Mouse (Mus musculus) cerebellum, postnatal 14 days (tissue): ENCODE data around the gene Dock6.
A peak's percentile ranks its signal among the peaks of the same experiment; 100 is the strongest.
"Not testable (repeated sequence)": the region's sequence is repeated elsewhere in the genome, so short reads cannot be mapped to it uniquely, and the experiment has no call there.

Experiments
- DNase-seq, 2 experiments: peaks; one replicate each; pipeline ENCODE4 v3.0.0; 2021; ENCODE audit warnings: mixed read lengths in 2 of 2

Gene Dock6

DNA sequence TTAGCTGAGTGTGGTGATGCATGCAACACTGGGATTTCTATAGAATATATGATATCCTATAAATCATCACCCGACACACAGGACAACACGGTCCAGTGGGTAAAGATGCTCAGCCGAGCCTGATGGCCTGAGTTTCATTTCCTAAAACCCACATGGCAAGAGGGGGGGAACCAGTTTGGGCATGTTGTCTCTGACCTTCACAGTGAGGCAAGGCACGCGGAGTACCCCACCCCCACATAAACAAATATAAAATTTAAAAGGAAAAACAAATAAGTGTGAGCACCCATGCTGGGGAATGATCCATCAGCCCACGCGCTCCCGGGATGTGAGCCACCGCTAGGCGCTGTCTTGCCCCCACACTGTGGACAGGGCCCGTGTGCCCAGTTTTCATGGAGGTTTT is 45.5 kb downstream of the Dock6 start:
- DNase-seq = peak in 1 of 2 experiments; percentile 33

DNA sequence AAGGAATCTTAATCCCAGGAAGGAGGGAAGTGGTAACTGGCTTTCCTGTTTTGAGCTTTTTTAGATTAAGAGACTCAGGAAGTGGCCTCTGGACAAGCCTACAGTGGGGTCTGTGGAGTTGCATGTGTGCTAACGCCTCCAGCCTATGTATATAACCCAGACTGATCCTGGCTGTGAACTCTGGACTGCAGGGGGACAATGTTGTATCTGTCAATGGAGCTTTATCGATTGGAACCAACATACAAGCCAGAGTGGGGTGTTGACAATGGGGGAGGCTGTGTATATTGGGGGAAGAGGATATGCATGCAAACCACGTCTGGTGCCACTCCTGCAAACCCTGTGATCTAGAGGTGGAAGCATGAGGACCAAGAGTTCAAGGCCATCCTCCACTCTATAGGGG is 46.1 kb downstream of the Dock6 start:
- no peak for DNase-seq

DNA sequence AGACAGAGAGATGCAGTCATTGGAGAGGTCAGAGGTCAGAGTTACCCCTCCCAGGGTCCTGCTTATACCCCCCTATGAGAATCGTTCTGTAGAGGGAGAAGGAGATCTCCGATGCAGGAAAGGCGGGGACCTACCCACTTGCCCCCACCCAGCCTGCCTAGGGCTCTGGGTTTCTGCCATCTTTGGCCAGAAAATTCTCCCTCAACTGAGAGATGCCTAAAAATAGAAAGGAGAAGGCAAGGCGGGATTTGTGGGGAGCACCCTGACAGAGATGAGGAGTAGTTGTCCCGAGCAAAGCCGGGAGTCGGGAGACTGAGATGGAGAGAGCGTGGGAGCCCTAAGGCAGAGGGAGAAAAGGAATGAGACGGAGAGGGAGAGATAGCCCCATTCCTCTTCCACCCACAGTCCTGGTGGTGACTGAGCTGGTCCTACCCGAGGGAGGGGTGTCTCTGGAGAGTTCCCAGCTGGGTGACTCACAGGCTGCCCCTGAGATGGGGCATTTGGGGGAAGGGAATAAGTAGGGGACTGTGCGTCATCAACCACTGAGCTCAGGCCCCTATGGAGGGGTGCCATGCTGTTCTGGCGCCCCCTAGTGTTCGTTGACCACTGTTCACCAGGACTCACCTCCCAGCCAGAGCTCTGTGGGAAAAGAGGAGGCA is 48.3 kb downstream of the Dock6 start:
- peak; percentile 89 to 92 for DNase-seq

DNA sequence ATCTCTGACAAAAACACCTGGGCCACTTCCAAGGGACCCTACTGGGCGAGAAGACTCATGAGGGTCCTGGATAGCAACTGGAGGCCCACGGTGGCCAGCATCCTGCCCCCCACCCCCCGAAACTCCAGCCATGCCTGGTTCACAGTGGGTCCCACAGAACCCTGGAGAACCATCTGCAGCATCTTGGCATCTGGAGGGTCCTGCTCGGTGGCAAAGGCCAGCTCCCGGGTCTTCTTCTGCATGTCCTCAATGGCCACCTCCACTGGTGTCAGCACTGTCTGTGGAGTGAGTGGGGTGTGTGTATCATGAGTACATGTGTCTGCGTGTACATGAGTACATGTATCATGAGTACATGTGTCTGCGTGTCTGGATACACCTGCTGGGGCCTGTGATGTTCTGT is 50.8 kb downstream of the Dock6 start:
- no peak for DNase-seq

DNA sequence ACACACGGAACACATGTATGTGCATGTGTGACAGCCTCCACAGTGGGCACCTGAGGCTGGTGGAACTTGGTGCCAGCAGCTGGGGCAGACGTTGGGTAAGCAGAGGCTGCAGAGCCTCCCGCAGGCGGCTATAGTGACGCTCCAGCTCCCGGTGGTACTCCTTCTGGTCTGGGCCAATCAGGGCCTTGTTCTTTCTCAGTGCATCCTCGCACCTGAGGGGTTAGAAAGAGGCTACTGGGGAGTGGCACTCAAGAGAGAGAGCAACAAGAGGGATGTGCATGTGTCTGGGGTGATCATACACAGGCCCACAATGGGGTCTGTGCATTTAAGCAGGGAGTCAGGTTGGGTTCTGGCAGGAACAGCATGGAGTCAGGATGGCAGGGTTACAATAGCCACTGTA is 51.3 kb downstream of the Dock6 start:
- no peak for DNase-seq

DNA sequence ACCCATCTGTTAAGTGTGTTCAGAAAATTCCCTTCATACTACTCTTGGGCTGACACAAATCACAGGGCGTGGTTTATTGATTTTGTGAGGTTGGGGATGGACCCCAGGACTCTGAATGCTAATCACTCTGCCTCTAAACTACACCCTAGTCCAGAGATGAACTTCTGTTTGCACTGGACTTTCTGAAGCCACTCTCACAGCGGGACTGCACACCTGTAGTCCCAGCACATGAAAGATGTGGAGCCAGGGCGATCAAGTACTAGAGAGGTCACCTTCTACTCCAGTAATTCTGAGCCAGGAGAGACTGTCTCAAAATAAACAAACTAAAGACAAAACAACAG is 53.5 kb downstream of the Dock6 start:
- no peak for DNase-seq

DNA sequence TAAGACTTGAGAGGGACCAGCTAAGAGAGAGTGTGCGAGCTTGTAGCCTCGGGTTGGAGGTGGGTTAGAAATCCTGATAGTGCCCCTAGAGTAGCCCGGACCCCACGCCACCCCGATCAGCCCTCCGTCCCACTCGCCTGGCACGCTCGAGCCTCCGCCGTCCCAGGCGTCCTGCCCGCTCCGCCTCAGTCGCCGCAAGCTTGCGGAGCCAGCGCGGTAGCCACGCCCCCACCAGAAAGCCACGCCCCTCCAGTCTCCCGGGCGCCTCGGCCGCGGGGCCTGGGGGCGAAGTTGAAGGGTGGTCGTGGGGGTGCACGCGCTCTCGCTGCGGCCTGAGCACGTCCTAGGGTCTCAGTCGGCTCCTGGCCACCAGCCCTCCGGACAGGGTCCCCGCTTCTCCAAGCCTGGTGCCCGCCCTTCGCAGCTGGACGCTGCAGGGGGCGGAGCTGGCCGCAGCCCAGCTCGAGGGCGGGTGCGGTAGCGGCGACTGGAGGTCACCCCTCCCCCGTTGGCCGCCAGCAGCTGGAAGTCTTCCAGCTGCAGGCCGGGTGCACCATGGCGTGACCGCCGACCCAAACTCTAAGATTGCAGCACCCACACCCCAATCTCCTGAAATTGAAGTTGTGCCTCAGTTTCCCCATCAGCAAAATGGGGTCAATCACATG is 54.0 kb downstream of the Dock6 start, which contains the start of gene Kank2:
Gene Kank2, minus strand, starts transcription at position 400 of the 665 bp plus-strand sequence.
- peak; percentile 68 to 77 for DNase-seq

DNA sequence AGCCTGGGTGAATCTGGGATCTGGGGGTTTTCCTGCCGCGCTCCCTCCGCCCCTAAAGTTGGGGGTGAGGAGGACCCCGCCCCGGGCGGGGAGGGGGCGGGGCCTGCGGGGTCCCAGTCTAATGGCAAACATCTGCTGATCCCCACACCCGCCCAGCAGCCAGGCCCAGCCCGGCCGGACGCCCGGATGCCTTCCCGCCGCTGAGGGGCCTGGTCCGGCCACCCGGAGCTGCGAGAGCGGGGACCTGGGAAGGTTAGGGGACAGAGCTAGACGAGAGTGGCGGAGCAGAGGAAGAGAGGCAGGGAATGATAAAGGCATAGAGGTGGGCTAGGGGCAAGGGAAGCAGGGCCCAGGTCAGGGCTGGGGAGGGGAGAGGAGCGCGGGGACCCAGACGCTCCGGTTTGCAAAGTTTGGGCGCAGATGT is 54.5 kb downstream of the Dock6 start:
- peak; percentile 25 to 27 for DNase-seq

DNA sequence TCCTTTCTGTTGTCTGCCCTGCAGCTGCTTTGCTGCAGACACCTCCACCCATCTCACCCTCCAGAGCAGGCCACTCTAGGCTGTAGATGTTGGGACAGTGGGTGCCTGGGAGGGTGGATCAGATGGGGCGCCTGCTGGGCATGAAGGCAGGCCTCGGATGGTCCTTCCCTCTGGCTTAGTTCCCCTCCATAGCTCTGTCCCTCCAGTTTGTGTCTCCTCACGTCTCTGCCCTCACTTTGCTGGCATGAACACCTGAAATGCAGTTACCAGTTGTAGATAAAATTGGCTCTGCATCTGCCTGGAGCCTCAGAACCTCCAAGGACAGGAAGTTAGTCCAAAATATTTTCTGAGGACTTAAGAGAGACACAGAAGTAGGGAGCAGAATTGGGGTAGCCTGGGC is 55.5 kb downstream of the Dock6 start:
- no peak for DNase-seq

DNA sequence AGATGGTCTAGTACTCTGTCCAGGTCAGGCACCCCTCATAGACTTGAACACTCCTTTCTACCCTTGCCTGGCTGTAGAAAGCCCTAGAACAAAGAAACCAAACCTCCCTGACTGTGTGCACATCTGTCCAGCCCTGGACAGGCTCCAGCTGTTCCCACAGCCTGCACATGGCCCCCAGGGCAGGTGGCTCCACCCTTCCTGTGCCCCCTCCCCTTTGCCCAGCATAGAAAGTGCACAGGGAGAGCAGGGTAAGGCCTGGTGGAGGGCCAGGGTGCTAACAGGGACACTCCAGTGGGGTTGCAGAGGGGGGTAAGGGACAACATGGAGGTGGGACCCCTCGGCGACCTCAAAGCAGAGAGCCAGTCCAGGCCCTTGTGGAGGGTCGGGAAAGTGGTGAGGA is 56.2 kb downstream of the Dock6 start:
- peak in 1 of 2 experiments; percentile 29 for DNase-seq

DNA sequence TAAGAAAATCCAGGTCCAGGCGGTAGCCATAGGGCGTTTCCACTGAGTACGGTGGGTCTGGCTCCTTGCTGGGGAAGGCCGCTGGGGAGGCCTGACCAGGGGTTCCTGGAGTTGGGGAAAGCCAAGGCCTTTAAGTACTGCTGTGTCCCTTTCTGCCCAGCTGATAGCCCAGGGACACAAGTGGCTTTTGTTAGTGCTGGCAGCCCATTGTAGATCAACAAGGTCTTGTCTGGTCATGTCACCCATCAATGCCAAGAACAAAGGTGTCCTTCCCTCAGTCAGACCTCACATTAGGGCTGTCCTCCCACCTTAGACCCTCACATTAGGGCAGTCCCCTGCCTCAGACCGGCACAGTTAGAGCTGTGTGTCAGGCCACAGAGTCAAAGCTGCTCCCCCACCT is 56.9 kb downstream of the Dock6 start:
- DNase-seq = no peak

DNA sequence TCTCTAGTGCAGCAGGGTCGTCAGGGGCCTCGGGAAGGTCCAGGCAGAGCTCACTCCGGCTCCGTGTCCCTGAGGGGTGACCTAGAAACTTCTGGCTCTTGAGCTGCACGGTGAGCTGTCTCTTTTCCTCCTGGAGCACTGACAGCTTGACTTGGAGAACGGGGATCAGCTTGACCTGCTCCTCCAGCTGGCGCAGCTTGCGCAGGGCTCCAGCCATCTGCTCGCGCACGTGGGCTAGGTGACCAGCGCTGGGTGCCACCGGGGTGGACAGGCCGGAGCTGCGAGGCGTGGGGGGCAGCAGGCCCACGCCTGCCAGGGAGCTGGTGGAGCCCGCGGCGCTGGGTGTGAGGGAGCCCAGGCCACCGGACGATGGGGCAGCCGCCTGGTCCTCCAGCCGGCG is 57.5 kb downstream of the Dock6 start:
- peak; percentile 70 to 71 for DNase-seq

DNA sequence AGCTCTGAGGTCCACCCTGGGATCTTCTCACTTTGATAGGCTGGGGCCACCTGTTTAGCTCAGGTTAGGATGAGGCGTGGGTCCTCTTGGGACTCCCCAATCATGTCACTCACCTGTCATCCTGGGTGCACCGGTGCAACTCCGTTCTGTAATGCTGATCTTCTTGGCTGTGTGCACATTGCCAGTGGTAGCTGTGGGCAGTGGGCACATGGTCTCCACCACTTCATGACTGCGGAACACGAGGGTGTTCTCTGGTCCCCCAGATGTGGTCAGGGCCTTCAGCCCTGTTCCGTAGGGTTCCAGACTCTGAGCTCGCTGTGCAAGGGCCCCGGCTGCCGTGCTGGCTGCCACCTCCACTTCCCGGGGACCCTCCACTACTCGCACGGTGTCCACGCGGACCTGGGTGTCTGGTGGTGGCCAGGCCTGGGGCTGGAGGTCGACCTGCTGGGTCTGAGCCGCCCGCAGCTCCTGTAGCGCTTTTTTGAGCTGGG is 58.0 kb downstream of the Dock6 start:
- peak in 1 of 2 experiments; percentile 22 for DNase-seq

DNA sequence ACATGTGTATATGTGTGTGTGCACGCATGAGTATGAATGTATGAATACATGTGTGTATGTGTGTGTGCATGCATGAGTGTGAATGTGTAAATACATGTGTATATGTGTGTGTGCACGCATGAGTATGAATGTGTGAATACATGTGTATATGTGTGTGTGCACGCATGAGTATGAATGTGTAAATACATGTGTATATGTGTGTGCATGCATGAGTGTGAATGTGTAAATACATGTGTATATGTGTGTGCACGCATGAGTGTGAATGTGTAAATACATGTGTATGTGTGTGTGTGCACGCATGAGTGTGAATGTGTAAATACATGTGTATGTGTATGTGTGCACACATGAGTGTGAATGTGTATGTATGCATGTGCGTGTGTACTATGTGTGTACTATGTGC is 58.9 kb downstream of the Dock6 start:
- DNase-seq = not testable (repeated sequence)

DNA sequence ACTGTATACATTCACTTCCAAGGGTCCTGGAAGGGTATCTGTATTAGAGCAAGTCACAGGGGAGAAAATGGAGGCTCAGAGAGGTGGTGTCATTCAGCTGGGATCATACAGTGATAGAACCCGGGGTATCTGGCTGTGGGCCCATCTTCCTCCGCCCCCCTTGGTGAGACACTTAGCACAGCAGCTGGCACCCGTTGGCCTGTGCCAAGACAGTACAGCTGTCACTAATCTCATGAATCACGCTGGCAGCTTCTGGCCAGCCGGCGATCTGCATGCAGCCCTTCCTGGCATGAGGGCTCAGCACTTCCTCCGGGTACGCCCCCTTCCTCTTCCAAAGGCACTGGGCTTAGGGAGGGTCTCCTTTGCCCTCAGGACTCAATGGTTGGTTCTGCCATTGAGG is 59.8 kb downstream of the Dock6 start:
- peak; percentile 68 to 79 for DNase-seq

DNA sequence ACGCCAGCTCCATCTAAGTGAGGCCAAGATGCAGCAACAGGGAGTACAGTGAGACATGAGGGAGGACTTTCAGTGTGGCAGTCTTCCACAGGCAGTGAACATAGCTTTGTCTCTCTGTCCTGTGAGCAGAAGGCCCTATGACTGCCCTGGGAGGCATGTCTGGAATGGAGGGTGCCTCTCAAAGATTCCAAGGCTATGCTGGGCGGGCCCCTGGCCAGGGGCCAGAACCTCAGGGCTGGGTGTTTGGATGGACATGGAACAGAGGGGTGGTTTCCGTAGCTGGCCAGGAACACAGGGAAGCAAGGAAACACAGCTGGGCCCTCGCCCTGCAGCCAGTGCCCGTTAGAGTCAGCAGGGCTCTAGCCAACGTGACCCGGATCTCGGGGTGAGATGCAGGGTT is 60.6 kb downstream of the Dock6 start:
- DNase-seq = peak in 1 of 2 experiments; percentile 46

DNA sequence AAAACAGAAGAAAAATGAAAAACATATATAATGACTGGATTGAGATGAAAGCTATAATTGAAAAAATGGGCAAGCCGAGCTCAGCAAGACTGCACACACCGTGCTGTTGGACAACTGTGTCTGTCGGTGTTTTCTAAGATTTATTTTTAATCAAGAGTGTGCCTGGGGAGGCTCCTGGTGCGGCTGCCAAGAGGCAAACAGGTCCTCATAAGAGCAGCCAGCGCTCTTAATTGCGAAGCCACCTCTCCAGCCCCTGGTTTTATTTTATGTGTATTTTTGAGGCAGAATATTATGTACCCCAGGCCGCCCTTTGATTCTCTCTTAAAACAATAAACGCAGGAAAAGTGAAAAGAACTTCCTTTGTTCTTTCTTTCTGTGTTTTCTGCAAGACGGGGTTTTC is 64.2 kb downstream of the Dock6 start:
- no peak for DNase-seq

DNA sequence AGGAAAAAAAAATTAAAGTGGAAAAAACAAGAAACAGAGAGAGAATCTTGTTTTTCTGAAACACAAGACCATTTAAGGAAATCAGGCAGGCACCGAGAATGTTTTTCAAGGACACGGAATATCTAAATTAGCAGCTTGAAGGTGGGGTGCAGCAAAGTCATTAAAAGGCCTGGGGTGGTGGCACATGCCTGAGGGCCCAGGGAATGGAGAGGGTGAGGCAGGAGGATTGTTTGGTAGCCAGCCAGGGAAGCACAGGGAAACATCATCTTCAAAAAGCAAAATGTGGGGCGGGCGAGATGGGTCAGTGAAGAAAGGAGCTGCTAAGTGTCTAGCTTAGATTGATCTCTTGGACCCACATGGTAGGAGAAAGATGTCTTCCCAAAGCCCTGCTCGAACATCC is 64.8 kb downstream of the Dock6 start:
- no peak for DNase-seq

DNA sequence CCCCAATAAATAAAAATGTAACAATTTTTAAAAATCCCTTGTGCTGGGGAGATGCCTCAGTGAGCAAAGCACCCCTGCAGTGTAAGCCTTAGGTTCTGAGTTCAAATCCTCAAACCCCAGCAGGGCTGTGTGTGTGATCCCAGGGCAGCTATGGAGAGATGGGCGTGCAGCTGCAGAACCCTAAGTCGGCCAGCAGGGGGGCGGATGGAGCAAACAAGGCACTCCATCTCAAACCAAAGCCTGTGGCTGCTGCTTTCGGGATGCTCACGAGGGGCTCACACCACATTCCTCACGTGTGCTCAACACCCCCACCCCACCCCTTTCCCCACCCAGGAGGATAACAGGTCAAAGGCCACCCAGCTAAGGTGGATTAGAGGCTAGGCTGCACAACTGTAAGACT is 65.5 kb downstream of the Dock6 start:
- peak; percentile 69 to 80 for DNase-seq

DNA sequence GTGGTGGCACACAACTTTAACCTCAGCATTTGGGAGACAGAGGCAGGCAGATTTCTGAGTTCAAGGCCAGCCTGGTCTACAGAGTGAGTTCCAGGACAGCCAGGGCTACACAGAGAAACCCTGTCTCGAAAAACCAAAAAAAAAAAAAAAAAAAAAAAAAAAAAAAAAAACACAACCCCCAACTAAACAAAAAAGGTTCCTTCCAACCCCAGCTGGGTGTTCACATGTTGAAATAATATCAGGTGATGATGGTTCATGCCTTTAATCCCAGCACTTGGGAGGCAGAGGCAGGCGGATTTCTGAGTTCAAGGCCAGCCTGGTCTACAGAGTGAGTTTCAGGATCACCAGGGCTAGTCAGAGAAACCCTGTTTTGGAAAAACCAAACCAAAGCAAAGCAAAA is 66.1 kb downstream of the Dock6 start:
- DNase-seq = not testable (repeated sequence)

DNA sequence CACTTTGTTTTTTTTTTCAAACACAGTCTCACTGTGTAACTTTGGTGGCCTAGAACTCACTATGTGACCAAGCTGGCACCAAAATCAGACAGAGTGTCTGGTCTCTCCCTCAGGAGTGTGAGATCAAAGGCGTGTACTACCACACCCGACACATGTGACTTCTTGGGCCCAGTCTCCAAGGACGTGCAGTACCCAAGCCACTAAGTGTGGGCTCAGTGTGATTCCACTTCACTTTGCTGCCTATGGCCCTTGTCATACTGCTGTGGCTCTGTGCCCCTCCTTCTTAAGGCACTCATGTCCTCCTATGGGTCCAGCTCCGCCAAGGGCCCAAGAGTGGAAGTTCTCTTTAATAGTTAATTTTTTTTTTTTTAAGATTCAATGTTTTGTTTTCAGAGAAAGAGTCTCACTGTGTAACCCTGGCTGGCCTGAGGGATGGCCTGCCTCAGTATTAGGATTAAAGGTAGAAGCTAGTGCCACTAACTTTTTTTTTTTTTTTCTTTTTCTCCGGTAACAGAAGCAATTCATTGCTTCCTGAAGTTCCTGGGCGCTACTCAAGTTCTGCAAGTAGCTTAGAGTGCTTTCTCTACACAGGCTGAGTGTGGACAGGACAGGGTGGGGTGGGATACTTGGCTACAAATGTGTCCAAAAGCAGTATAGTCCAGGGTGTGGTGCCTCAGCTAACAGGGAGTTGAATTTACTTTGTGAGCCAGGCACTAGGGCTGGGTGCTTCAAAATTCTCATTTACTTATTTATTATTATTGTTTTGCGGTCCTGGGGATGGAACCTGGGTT is 67.7 kb downstream of the Dock6 start:
- DNase-seq = no peak

DNA sequence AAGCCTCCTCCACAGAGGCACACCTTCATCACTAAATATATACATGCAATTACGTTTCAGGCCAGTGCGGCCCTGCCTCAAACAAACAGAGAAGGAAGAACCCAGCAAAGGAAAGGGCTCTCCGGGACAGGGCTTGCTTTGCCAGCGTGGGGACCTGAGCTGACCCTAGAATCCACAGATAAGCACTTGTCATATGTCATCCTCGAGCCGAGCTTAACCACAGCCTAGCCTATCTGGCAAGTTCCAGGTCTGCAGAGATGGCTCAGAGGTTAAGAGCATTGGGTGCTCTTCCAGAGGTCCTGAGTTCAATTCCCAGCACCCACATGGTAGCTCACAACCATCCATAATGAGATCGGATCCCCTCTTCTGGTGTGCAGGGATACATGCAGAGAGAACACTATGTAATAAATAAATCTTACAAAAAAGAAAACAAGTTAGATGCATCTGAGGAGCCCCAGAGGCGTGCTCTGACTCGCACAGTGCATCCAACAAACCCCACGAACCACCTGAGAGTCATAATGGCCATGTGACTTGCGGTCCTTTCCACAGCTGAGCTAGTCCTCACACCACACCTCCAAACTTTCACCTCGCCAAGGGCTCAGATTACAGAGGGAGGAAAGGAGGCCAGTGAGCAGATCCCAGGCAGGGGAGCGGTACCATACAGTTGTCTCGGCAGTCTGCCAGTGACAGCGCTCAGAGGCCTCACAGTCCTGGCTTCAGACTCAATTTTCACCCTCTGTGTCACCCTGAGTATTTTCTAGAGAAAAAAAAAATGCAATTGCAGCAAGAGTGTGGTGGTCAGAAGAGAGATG is 70.6 kb downstream of the Dock6 start:
- DNase-seq = peak in 1 of 2 experiments; percentile 37

DNA sequence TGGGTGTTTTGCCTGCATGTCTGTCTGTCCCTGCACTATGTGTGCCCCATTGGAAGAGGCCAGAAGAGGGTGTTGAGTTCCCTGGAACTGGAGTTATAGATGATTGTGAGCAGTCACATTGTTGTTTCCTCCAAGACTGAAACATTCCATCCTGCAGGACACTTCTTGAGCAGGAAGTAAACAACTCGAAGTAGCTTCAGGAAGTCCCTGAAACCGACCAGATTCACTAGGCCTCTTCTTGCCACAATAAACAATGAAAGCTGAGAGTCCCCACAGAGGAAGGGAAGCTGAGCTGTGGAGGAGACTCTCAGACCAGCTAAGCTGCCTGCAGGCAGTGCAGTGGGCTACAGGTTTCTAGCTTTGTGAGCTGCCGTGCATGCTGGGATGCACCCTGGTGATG is 74.7 kb downstream of the Dock6 start:
- no peak for DNase-seq
